Mouse (Mus musculus): ENCODE measurements at regions not wholly inside any gene's neighbourhood (a gene's known extent, or its start where the extent isn't known, plus 50 kb on each side); places are given as distances from the start of the nearest gene placed in this dataset.
"Not testable (repeated sequence)": the region's sequence is repeated elsewhere in the genome, so short reads cannot be mapped to it uniquely, and the experiment has no call there.

- DNase-seq (ENCODE audit: low spot score in 2 of 2): no peak
Observed at GRCm38 (mm10) chr16:57923447-57924129, 169.1 kb upstream of the Col8a1 start.

GRCm38 (mm10) chr16:57924130-57924495 lies 169.6 kb upstream of the Col8a1 start:
- DNase-seq (ENCODE audit: low spot score in 2 of 2): no peak

- DNase-seq (ENCODE audit: low spot score in 2 of 2): peak in 1 of 2 experiments; percentile 37
Observed at GRCm38 (mm10) chr16:57927816-57928215, 173.3 kb upstream of the Col8a1 start.

DNA sequence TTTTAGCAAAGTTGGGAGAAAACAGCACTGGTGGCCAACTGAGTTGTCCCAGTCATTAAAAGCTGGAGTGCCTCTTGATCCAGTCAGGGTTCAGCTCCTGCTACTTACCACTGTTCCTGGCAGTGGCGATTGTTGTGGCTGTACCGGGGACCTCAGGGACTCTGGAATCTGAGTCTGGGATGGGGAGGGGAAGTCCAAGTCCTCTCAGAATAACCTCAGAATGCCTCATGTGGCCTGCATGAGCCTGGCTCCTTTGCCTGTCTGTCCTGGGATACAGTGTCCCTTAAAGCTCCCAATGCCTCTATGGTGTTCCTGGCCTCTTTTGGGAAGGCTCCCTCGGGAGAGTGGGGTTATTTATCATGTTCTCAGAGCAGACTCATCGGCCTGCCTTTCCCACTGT lies 173.8 kb upstream of the Col8a1 start:
- DNase-seq (ENCODE audit: low spot score in 2 of 2): peak in 1 of 2 experiments; percentile 11

GRCm38 (mm10) chr16:57929151-57929764 lies 174.7 kb upstream of the Col8a1 start:
- no peak for DNase-seq (ENCODE audit: low spot score in 2 of 2)

DNA sequence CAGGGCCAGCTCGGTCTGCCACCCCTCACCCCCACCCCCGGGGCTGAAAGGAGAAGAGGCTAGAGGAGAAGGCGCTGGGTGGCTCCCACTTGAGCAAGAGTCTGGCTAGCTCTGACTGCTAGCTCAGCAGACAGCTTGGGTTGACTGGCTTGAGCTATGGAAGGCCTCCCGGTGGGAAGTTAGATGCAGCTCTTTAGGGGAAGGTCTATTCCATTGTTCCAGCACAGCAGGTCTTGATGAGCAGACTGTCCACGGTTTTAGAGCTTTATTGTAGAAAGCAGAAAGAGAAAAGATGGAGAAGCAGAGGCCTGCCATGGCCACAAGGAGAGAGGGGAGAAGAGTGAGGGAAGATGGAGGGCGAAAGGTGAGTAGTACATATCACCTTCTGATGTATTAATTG lies 190.9 kb upstream of the Col8a1 start:
- no peak for DNase-seq (ENCODE audit: low spot score in 2 of 2)

- no peak for DNase-seq (ENCODE audit: low spot score in 2 of 2)
Observed at GRCm38 (mm10) chr16:57947309-57947708, 192.8 kb upstream of the Col8a1 start.

- no peak for DNase-seq (ENCODE audit: low spot score in 2 of 2)
Observed at GRCm38 (mm10) chr16:57949680-57950079, 195.1 kb upstream of the Col8a1 start.

DNA sequence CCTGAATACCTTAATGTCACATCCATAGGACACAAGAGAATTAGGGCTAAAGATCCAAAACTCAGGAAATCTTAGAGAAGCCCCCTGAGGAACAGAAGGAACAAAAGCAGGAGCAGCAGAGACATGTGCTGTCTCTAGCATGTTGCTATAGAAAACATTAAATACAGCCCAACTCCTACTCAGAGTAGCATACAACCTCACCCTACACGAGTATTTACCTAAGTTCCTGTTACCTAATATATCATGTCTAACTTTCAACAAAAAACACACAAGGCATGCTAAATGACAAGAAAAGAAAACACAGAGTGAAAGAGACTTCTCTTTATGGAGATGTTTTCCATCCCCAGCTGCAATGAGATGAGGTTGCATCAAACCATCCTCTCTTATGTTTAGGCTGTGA lies 216.4 kb upstream of the Col8a1 start:
- DNase-seq (ENCODE audit: low spot score in 2 of 2): no peak

DNA sequence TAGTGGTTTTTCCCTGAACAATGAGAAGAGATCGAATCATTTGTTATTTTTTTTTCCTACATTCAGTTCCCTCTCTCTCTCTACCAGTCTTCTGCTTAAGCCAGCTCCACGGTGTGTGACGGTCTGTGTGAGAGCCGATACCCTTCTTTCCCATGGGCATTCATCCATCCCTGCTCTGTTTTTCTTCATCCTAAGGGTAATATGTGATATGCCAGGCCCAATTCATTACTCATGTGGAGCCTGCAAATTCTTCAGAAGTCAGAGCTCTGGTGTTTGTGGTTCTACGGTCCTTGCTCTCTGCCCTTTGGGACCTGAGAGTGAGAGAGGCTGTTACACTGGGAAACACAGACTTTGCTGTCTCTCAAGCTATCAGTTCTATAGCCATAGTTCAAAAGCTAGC lies 229.6 kb upstream of the Col8a1 start:
- no peak for DNase-seq (ENCODE audit: low spot score in 2 of 2)

DNA sequence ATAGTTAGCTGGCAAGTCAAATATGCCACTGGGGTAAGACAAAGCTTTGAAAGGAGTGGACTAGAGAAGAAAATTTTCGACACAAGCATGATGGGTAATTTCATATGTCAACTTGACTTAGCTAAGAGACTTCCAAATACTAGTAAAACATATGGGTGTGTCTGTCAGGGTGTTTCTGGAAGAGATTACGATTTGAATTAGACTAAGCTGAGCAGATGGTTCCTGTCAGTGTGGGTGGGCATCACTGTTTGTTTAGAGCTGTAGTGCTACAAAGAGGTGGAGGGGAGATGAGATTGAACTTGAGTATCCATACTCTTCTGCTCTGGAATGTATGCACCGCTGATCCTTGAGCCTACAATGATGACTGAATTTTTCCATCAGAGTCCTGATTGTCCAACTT lies 251.2 kb upstream of the Col8a1 start:
- DNase-seq (ENCODE audit: low spot score in 2 of 2): no peak

GRCm38 (mm10) chr16:58013557-58013956 lies 259.0 kb upstream of the Col8a1 start:
- no peak for DNase-seq (ENCODE audit: low spot score in 2 of 2)

DNA sequence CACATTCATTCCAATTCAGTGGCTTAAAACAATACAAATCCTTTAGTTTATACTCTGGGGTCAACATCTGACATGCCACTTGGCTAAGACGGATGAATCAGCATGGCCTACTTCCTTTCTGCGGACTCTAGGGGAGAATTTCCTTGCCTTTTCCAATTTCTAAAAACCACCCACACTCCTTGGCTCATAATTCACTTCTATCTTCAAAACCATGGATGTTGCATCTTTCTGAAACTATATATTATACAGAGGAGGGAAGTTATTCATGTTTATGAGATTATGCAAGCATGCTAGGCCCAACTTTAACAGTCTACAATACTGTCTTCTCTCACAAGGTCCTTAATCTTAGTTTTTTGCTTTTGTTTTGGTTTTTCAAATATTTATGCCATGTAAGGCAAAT lies 273.0 kb upstream of the Col8a1 start:
- no peak for DNase-seq (ENCODE audit: low spot score in 2 of 2)

GRCm38 (mm10) chr16:58028541-58028940 lies 274.0 kb upstream of the Col8a1 start:
- not testable (repeated sequence) for DNase-seq (ENCODE audit: low spot score in 2 of 2)

DNA sequence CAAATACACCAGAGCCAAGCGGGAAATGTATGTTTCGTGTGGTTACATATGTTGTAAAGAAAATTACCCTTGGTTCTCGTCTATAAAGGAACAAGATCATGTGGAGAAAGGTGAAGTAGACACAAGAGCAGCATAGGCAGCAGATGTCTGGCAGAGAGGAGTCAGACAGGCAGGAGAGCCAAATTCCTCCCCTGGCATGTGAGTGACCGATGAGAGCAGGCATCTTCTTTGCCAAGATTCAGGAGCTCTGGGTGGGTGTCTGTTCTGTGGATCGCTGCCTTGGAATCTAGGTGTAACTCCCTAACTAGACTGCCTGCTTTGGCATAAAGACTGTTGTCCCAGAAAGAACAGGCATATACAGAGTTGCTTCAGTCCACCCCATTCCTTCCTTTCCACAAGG lies 275.1 kb upstream of the Col8a1 start:
- DNase-seq (ENCODE audit: low spot score in 2 of 2): peak in 1 of 2 experiments; percentile 9

DNA sequence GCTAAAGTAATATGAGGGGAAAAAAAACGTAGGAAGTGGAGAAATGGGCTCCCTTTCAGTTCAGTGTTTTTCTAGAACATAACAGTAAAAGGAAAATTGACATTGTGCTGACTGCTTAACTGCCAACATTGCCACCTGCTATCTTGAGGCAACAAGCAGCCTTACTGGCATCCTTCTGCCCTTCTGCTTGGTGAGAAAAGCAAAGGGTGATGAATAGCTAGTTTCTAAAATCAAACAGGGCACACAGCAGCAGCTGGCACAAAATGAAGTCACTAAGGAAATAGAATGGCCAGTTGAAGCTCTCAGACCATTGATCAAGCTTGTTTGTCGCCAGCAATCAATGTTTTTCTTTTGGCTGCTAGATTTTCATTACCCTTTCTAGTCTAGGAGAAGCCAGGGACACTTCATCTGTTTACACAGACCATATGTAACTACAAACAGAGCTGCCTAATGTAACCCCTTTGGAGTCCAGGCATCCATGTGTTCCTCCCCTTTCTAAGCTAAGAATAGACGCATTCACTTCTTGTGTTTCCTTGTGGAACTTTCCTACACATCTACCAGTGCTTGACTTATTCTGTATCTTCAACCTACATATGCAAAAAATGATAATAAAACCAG lies 314.2 kb upstream of the Col8a1 start:
- DNase-seq (ENCODE audit: low spot score in 2 of 2): no peak

- DNase-seq (ENCODE audit: low spot score in 2 of 2): no peak
Observed at GRCm38 (mm10) chr16:58072441-58072840, 317.9 kb upstream of the Col8a1 start.

DNA sequence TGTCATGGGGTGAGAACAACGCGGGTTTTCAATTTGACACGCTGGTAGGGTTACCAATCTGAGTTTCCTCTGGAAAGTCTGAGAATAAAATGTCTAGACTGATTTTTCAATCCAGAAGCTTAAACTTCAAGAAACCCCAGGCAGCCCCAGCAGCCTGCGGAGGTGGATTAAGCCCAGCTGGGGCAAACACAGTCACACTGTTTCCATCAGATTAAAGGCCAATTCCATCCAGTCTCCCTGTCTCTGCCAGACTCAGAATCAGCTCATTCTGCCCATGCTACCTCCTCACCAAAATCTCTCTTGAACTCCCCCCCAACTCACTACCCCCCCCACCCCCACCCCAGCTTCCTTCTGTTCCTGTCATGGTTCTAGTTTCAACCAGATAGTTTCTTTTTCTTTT lies 307.9 kb upstream of the Dcbld2 start:
- no peak for DNase-seq (ENCODE audit: low spot score in 2 of 2)

GRCm38 (mm10) chr16:58110452-58110851 lies 297.8 kb upstream of the Dcbld2 start:
- no peak for DNase-seq (ENCODE audit: low spot score in 2 of 2)

GRCm38 (mm10) chr16:58126086-58126485 lies 282.2 kb upstream of the Dcbld2 start:
- no peak for DNase-seq (ENCODE audit: low spot score in 2 of 2)

DNA sequence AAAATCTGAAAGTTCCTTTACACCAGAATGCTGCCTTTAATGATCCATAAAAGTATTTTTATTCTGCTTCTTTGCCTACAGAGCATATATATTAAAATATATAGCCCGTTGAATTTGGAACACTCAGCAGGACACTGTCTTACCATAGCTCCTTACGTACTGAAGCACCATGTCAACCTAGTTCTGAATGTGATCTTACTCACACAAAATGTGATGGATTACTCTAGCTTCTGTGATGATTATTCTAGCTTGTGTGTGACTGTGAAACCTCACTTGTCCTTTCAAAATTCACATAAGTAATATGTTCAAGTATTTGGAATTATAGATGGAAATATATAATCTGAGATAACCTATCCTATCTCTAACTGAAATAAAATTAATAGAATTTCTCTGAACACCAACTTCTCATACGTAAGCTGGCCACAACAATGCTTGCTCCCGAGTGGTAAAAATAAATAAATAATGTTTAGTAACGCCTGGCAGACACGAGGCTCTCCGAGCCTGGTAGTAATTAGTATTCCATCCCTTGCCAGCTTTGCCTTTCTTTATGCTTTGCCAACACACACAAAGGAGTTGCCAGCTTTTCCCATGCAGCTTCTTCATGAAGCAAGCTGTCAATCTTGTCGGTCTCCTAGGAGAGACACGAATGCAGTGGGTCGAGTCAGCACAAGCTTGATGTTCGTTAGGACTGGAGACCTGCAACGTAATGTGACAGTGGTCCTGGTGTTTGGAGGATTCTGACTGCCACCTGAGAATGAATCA lies 271.9 kb upstream of the Dcbld2 start:
- DNase-seq (ENCODE audit: low spot score in 2 of 2): no peak

DNA sequence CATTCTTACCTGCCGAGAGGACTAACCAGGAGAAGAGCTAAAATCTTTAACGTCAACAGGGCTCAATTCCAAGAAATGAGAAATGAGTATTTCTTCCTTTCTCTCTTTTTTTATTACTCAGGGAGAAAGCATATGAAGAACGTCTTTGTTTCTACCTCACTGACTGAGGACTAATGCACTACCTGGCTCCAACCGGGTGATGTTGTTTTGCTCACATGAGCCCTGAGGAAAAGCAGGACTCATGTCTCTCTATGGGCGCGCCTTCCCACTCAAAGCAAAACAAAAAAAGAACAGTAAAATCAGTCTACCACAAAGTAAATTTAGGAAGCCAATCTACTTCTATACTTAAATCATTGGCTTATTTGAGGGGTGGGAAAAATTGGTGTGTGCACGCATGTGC lies 271.3 kb upstream of the Dcbld2 start:
- DNase-seq (ENCODE audit: low spot score in 2 of 2): no peak

Data from gastrocnemius, postnatal 4 days (tissue).